In genomic region chr4:115038242-115038641, GRCm38 (mm10) we compare ENCODE assay signal across 9 mouse cellular contexts. TPM values are rescaled to one million over a fixed set of nuclear protein-coding genes. Genes with fewer than 3 reads are reported as not detected.
DNase-seq lines count a peak whose midpoint lies in the region; ATAC-seq and TF ChIP-seq lines count a peak whose summit lies in the region.
"Had no signal": no experiment of that assay in that cellular context is flagged by ENCODE, and none has a peak within 500 bp of the region (broad histone marks: within the 10 kb centered on the region; RNA-seq: fewer than 3 reads in every experiment).

No protein-coding gene starts in this region.

- H3K9me3 ChIP-seq in heart, embryonic 11.5 days (replicated peaks; ENCODE audit: control insufficient read depth, low read length): no peaks in the 10 kb centered on the region
- H3K9me3 ChIP-seq in hindbrain, postnatal 0 days (ENCODE audit: low read length): no peaks in the 10 kb centered on the region
- H3K9me3 ChIP-seq: embryonic facial prominence, embryonic 12.5 days had no signal

- H3K4me2 ChIP-seq in heart, embryonic 11.5 days: no peak overlapping the region
- no peak overlapping the region for H3K4me2 ChIP-seq in hindbrain, postnatal 0 days (ENCODE audit: low read depth, low read length)
- H3K4me2 ChIP-seq: embryonic facial prominence, embryonic 12.5 days had no signal

- TF ChIP-seq CTCF in bone marrow macrophage, adult 2 months (IDR thresholded peaks at IDR 0.05; ENCODE audit: low read depth, low read length): peak; percentile 52
- TF ChIP-seq CTCF in hindbrain, postnatal 0 days (IDR thresholded peaks at IDR 0.05; ENCODE audit: low read depth): peak; percentile 84
- peak; percentile 77 for TF ChIP-seq CTCF in lung, adult 2 months (IDR thresholded peaks at IDR 0.05; ENCODE audit: insufficient read depth, low read length)

- no peak overlapping the region for H3K27ac ChIP-seq in heart, embryonic 11.5 days (ENCODE audit: low read depth, low read length)
- no peak overlapping the region for H3K27ac ChIP-seq in bone marrow macrophage, adult 2 months (ENCODE audit: insufficient read depth, low read depth, low read length)
- H3K27ac ChIP-seq in hindbrain, postnatal 0 days: no peak overlapping the region
- H3K27ac ChIP-seq: embryonic facial prominence, embryonic 12.5 days had no signal

- no peak overlapping the region for H3K4me3 ChIP-seq in heart, embryonic 11.5 days (ENCODE audit: low read depth, low read length)
- H3K4me3 ChIP-seq in bone marrow macrophage, adult 2 months (ENCODE audit: insufficient read depth, low read length): no peak overlapping the region
- no peak overlapping the region for H3K4me3 ChIP-seq in hindbrain, postnatal 0 days (ENCODE audit: low read length)
- H3K4me3 ChIP-seq in lung, adult 2 months (replicated peaks; ENCODE audit: extremely low read depth, low read depth, low read length): no peak overlapping the region
- H3K4me3 ChIP-seq: embryonic facial prominence, embryonic 12.5 days had no signal

- no peak overlapping the region for H3K9ac ChIP-seq in heart, embryonic 11.5 days (ENCODE audit: low read depth, low read length)
- no peak overlapping the region for H3K9ac ChIP-seq in hindbrain, postnatal 0 days (replicated peaks; ENCODE audit: low read length)
- H3K9ac ChIP-seq: embryonic facial prominence, embryonic 12.5 days had no signal

- H3K27me3 ChIP-seq in heart, embryonic 11.5 days (ENCODE audit: control insufficient read depth, insufficient read depth, low read length): no peaks in the 10 kb centered on the region
- no peaks in the 10 kb centered on the region for H3K27me3 ChIP-seq in hindbrain, postnatal 0 days (ENCODE audit: insufficient read depth, low read length)
- H3K27me3 ChIP-seq: embryonic facial prominence, embryonic 12.5 days had no signal

- peaks cover 23% of the 10 kb centered on the region for H3K36me3 ChIP-seq in heart, embryonic 11.5 days (ENCODE audit: control insufficient read depth, insufficient read depth, low read length)
- H3K36me3 ChIP-seq in hindbrain, postnatal 0 days (ENCODE audit: insufficient read depth, low read length): no peaks in the 10 kb centered on the region

- no peak for ATAC-seq in heart, embryonic 11.5 days (replicated peaks; ENCODE audit: insufficient number of reproducible peaks, low FRiP score, low TSS enrichment)
- ATAC-seq in hindbrain, postnatal 0 days: no peak

- peak; percentile 25 to 65 for DNase-seq in heart, adult 18-20 months
- peak; percentile 19 for DNase-seq in thymus, postnatal 14 days
- no peak for DNase-seq in thymus, adult 18-20 months
- peak; percentile 65 for DNase-seq in hindbrain, postnatal 0 days (ENCODE audit: low spot score)
- no peak for DNase-seq in lung, adult 2 months
- DNase-seq in ovary, postnatal 10 days (ENCODE audit: low spot score): no peak

- H3K4me1 ChIP-seq in heart, embryonic 11.5 days (ENCODE audit: control insufficient read depth, insufficient read depth, low read length): no peaks in the 10 kb centered on the region
- peaks cover 12% of the 10 kb centered on the region for H3K4me1 ChIP-seq in bone marrow macrophage, adult 2 months (ENCODE audit: control insufficient read depth, insufficient read depth, low read length)
- no peaks in the 10 kb centered on the region for H3K4me1 ChIP-seq in hindbrain, postnatal 0 days (ENCODE audit: insufficient read depth, low read length)
- H3K4me1 ChIP-seq in lung, adult 2 months (ENCODE audit: control insufficient read depth, insufficient read depth, low read length): no peaks in the 10 kb centered on the region
- H3K4me1 ChIP-seq: embryonic facial prominence, embryonic 12.5 days had no signal

- 31% methylated on average over 4 of the region's 4 CpGs for WGBS in heart, embryonic 11.5 days (ENCODE audit: insufficient replicate concordance)
- WGBS in hindbrain, postnatal 0 days: 30% methylated on average over 4 of the region's 4 CpGs
- WGBS in lung, adult 2 months: 28% methylated on average over 4 of the region's 4 CpGs

- no peak for TF ChIP-seq POLR2A in bone marrow macrophage, adult 2 months (IDR thresholded peaks at IDR 0.05; ENCODE audit: borderline replicate concordance, low read depth, low read length)
- TF ChIP-seq POLR2A in lung, adult 2 months (IDR thresholded peaks at IDR 0.05; ENCODE audit: borderline replicate concordance, extremely low read depth, low read depth, low read length): no peak

RNA-seq across cellular contexts. Expression of gene Tal1, which starts 18.0 kb away (rescaled TPM):
- total RNA-seq in heart, adult 18-20 months (2021): 1 to 10 TPM; 2.3 to 3.7 TPM
- polyA plus RNA-seq in heart, embryonic 11.5 days (2014; fragmentation: Nextera tagmentation; extraction: Ambion mirVana): 10.1 and 14.1 TPM in 2 replicates
- polyA plus RNA-seq in bone marrow macrophage, adult 2 months (2012; ENCODE audit: insufficient read depth, insufficient read length, missing spikeins): 4.1 and 4.4 TPM in 2 replicates
- total RNA-seq in hindbrain, postnatal 0 days (2014; rRNA removed): 18.1 and 19.4 TPM in 2 replicates
- 1.1 and 1.6 TPM in 2 replicates for polyA plus RNA-seq in hindbrain, postnatal 0 days (2015; fragmentation: Nextera tagmentation; extraction: Ambion mirVana)
- 11.1 and 20.9 TPM in 2 replicates for polyA plus RNA-seq in lung, adult 2 months (2012; rRNA removed)

RNA-seq across cellular contexts. Expression of gene Stil, which starts 38.3 kb away (rescaled TPM):
- under 1 TPM; 0.20 to 0.23 TPM for total RNA-seq in heart, adult 18-20 months (2021)
- 15.1 and 15.3 TPM in 2 replicates for polyA plus RNA-seq in heart, embryonic 11.5 days (2014; fragmentation: Nextera tagmentation; extraction: Ambion mirVana)
- 8.1 and 9.5 TPM in 2 replicates for polyA plus RNA-seq in bone marrow macrophage, adult 2 months (2012; ENCODE audit: insufficient read depth, insufficient read length, missing spikeins)
- 2.8 and 3.6 TPM in 2 replicates for total RNA-seq in hindbrain, postnatal 0 days (2014; rRNA removed)
- polyA plus RNA-seq in hindbrain, postnatal 0 days (2015; fragmentation: Nextera tagmentation; extraction: Ambion mirVana): 2.3 and 2.8 TPM in 2 replicates
- 0.26 and 0.28 TPM in 2 replicates for polyA plus RNA-seq in lung, adult 2 months (2012; rRNA removed)

RNA-seq across cellular contexts. Expression of gene Pdzk1ip1, which starts 50.3 kb away (rescaled TPM):
- total RNA-seq in heart, adult 18-20 months (2021): under 1 TPM; 0.42 to 0.67 TPM
- 57.3 and 66.1 TPM in 2 replicates for polyA plus RNA-seq in heart, embryonic 11.5 days (2014; fragmentation: Nextera tagmentation; extraction: Ambion mirVana)
- polyA plus RNA-seq in bone marrow macrophage, adult 2 months (2012; ENCODE audit: insufficient read depth, insufficient read length, missing spikeins): 1.5 and 2.0 TPM in 2 replicates
- 0.58 and 5.2 TPM in 2 replicates for total RNA-seq in hindbrain, postnatal 0 days (2014; rRNA removed)
- 4.2 and 4.9 TPM in 2 replicates for polyA plus RNA-seq in hindbrain, postnatal 0 days (2015; fragmentation: Nextera tagmentation; extraction: Ambion mirVana)
- polyA plus RNA-seq in lung, adult 2 months (2012; rRNA removed): 126 and 171 TPM in 2 replicates

RNA-seq across cellular contexts. Expression of gene Cmpk1, which starts 51.2 kb away (rescaled TPM):
- 10 to 100 TPM; 36.5 to 36.6 TPM for total RNA-seq in heart, adult 18-20 months (2021)
- polyA plus RNA-seq in heart, embryonic 11.5 days (2014; fragmentation: Nextera tagmentation; extraction: Ambion mirVana): 70.0 and 76.9 TPM in 2 replicates
- polyA plus RNA-seq in bone marrow macrophage, adult 2 months (2012; ENCODE audit: insufficient read depth, insufficient read length, missing spikeins): 143 and 149 TPM in 2 replicates
- total RNA-seq in hindbrain, postnatal 0 days (2014; rRNA removed): 68.0 and 70.3 TPM in 2 replicates
- polyA plus RNA-seq in hindbrain, postnatal 0 days (2015; fragmentation: Nextera tagmentation; extraction: Ambion mirVana): 199 and 204 TPM in 2 replicates
- polyA plus RNA-seq in lung, adult 2 months (2012; rRNA removed): 11.1 and 12.2 TPM in 2 replicates

Comparison
In these comparisons a context has a peak if more than half of its experiments do, and no peak if none do; other contexts are left out.
1. DNase-seq: peak in heart, adult 18-20 months (2 of 2), thymus, postnatal 14 days (single experiment) and hindbrain, postnatal 0 days (single experiment); none in thymus, adult 18-20 months (0 of 2), lung, adult 2 months (single experiment) and ovary, postnatal 10 days (single experiment).
2. Peak in every context shown above with its lines, with median percentiles within 50 percentile points of each other: CTCF ChIP-seq.